Mouse (Mus musculus): ENCODE measurements around the gene Lrrc3c. TPM values are rescaled to one million over a fixed set of nuclear protein-coding genes. Genes with fewer than 3 reads are reported as not detected.

The Lrrc3c gene
- polyA plus RNA-seq, 1 experiment from 2014 or later: not detected

DNA sequence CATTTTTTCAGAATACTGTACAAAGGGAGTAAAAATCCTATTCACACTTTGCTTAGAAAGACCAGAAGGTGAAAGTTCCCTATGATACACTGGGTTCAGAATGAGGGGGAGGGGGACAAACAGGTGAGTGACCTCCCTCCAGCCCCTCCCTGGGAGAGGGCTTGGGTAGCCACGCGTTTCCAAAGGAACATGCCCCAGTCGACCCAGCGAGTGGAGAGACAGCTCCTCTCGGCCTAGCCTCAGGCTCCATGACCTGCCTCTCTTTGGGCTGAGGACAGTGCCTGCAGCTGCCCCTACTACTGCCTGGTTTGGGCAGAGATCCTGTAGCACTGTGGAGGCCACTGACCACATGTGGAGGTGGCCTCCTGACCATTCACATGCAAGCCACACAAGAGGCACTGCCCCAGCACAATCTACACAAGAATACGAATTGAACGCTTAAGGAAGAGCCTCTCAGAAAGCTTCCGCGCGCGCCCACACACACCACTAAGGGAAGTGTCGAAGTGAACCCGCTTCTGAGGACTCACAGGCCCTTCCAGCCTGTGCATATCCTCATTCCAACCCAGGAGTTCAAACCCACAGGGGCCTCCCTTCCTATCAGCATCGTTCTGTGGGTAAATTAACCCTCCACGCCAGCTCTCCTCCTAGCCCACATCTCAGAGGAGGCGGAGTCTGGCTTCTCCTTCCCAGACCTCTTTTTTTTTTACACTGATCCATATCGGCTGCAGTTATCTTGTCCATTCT lies 16.6 kb upstream of the Lrrc3c start:
- H3K4me3 ChIP-seq (ENCODE audit: inconsistent target): no peak overlapping the region
- H3K36me3 ChIP-seq (ENCODE audit: inconsistent target): peaks cover 15% of the 10 kb centered on the region; the same call in 1 of the 2 replicates
- WGBS (ENCODE audit: missing documents): 46% methylated on average over 16 of the region's 17 CpGs
- peaks cover 23% of the 10 kb centered on the region for H3K79me2 ChIP-seq (ENCODE audit: inconsistent target)
- H3K27ac ChIP-seq: no peak overlapping the region

DNA sequence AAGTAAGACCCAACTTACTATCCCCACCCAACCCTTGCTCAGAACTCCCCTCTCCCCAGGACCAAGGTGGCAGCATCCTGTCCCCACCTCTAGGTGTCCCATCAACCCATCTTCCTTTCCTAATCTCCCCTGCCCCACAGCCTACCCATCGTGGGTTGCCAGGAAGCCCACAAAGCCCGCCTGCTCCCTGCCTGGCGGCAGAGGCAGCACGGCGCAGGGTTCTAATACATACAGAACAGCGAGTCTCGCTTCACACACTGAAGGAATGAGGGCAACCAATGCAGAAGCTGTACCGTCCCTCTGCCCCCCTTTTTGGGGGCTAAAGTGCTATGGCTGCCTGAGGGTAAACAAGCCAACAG lies 16.1 kb upstream of the Lrrc3c start:
- H3K79me2 ChIP-seq (ENCODE audit: inconsistent target): peaks cover 27% of the 10 kb centered on the region
- no peak overlapping the region for H3K4me3 ChIP-seq (ENCODE audit: inconsistent target)
- H3K36me3 ChIP-seq (ENCODE audit: inconsistent target): peaks cover 15% of the 10 kb centered on the region; the same call in 1 of the 2 replicates
- no peak overlapping the region for H3K27ac ChIP-seq
- 69% methylated on average over 8 of the region's 8 CpGs for WGBS (ENCODE audit: missing documents)

- H3K4me3 ChIP-seq (ENCODE audit: inconsistent target): no peak overlapping the region
- no peak overlapping the region for H3K27ac ChIP-seq
- peaks cover 15% of the 10 kb centered on the region; the same call in 1 of the 2 replicates for H3K36me3 ChIP-seq (ENCODE audit: inconsistent target)
- WGBS (ENCODE audit: missing documents): 61% methylated on average over 11 of the region's 12 CpGs
- peaks cover 27% of the 10 kb centered on the region for H3K79me2 ChIP-seq (ENCODE audit: inconsistent target)
These were observed 15.4 kb upstream of the Lrrc3c start for GRCm38 (mm10) chr11:98582551-98583264.

GRCm38 (mm10) chr11:98583265-98583552 lies 14.9 kb upstream of the Lrrc3c start:
- Histone ChIP-seq H3K79me2 (ENCODE audit: inconsistent target) (peaks cover 27% of the 10 kb centered on the region), H3K4me3 (ENCODE audit: inconsistent target) (no peak overlapping the region), H3K27ac (no peak overlapping the region), H3K36me3 (ENCODE audit: inconsistent target) (peaks cover 15% of the 10 kb centered on the region; the same call in 1 of the 2 replicates)
- WGBS (ENCODE audit: missing documents): 93% methylated on average over 3 of the region's 3 CpGs

GRCm38 (mm10) chr11:98583571-98583970 lies 14.5 kb upstream of the Lrrc3c start:
- H3K36me3 ChIP-seq (ENCODE audit: inconsistent target): peaks cover 15% of the 10 kb centered on the region; the same call in 1 of the 2 replicates
- no peak overlapping the region for H3K27ac ChIP-seq
- 33% methylated on average over 2 of the region's 3 CpGs for WGBS (ENCODE audit: missing documents)
- peaks cover 27% of the 10 kb centered on the region for H3K79me2 ChIP-seq (ENCODE audit: inconsistent target)
- no peak overlapping the region for H3K4me3 ChIP-seq (ENCODE audit: inconsistent target)

- 31% methylated on average over 1 of the region's 1 CpGs for WGBS (ENCODE audit: missing documents)
- H3K27ac ChIP-seq: no peak overlapping the region
These were observed 13.9 kb upstream of the Lrrc3c start for GRCm38 (mm10) chr11:98584146-98584545.

GRCm38 (mm10) chr11:98584629-98585177 lies 13.4 kb upstream of the Lrrc3c start:
- WGBS (ENCODE audit: missing documents): 85% methylated on average over 6 of the region's 6 CpGs
- Histone ChIP-seq H3K79me2 (ENCODE audit: inconsistent target) (peaks cover 27% of the 10 kb centered on the region), H3K36me3 (ENCODE audit: inconsistent target) (peaks cover 15% of the 10 kb centered on the region; the same call in 1 of the 2 replicates), H3K27ac (no peak overlapping the region), H3K4me3 (ENCODE audit: inconsistent target) (no peak overlapping the region)

More at GRCm38 (mm10) chr11:98584146-98584545, 13.9 kb upstream of the Lrrc3c start:
- Histone ChIP-seq H3K4me3 (ENCODE audit: inconsistent target) (no peak overlapping the region), H3K79me2 (ENCODE audit: inconsistent target) (peaks cover 27% of the 10 kb centered on the region), H3K36me3 (ENCODE audit: inconsistent target) (peaks cover 15% of the 10 kb centered on the region; the same call in 1 of the 2 replicates)

DNA sequence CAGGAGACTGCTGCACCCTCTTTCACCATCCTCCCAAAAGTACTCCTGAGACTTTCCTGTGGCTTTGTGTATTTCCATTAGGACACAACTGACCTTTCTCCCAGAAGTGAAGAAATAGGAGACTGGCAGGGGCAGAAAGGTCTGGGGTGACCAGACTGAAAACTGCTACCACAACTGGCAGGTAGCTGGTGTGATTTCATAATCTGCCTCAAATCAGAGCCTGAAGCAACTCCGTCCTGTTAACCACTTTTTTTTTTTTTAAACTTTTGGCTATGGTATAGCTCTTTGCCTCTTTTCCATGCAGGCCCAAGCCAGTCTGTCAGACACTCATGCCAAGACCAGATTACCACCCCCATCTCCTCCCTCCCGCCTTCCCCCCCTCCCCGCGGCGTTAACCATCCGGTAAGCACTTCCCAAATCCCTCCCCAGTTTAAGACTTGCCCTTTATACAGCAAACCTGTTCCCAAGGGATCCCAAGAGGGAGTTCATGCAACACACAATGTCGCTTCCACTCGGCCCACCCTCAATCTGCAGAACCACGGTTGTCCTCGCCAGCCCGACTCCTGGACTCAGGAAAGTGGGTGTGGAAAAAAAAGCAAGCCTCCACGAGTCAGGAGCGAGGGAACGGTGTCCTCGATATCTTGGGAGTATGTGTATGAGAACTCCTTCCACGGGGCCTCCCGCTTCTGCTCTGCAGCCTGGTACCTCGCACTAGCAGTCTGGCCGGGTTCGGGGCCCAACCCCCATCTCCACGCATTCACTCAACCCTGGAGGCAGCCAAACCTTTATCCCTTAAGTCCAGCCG lies 11.8 kb upstream of the Lrrc3c start:
- Histone ChIP-seq H3K4me3 (ENCODE audit: inconsistent target) (peak overlapping the region; percentile 89), H3K36me3 (ENCODE audit: inconsistent target) (peaks cover 15% of the 10 kb centered on the region; the same call in 1 of the 2 replicates), H3K27ac (peak overlapping the region; percentile 21; the same call in 1 of the 2 replicates), H3K79me2 (ENCODE audit: inconsistent target) (peaks cover 27% of the 10 kb centered on the region)
- WGBS (ENCODE audit: missing documents): 2% methylated on average over 21 of the region's 22 CpGs

- H3K79me2 ChIP-seq (ENCODE audit: inconsistent target): peaks cover 27% of the 10 kb centered on the region
- peak within 1 kb of the TSS; percentile 35 for H3K27ac ChIP-seq
- under 1% methylated on average over 46 of the region's 49 CpGs for WGBS (ENCODE audit: missing documents)
- H3K36me3 ChIP-seq (ENCODE audit: inconsistent target): peaks cover 13% of the 10 kb centered on the region; the same call in 1 of the 2 replicates
- peak within 1 kb of the TSS; percentile 89 for H3K4me3 ChIP-seq (ENCODE audit: inconsistent target)
These were observed 11.1 kb upstream of the Lrrc3c start, which contains the start of gene Ormdl3 for GRCm38 (mm10) chr11:98586892-98587563. Gene Ormdl3 (minus strand): TSS chr11:98587368.

DNA sequence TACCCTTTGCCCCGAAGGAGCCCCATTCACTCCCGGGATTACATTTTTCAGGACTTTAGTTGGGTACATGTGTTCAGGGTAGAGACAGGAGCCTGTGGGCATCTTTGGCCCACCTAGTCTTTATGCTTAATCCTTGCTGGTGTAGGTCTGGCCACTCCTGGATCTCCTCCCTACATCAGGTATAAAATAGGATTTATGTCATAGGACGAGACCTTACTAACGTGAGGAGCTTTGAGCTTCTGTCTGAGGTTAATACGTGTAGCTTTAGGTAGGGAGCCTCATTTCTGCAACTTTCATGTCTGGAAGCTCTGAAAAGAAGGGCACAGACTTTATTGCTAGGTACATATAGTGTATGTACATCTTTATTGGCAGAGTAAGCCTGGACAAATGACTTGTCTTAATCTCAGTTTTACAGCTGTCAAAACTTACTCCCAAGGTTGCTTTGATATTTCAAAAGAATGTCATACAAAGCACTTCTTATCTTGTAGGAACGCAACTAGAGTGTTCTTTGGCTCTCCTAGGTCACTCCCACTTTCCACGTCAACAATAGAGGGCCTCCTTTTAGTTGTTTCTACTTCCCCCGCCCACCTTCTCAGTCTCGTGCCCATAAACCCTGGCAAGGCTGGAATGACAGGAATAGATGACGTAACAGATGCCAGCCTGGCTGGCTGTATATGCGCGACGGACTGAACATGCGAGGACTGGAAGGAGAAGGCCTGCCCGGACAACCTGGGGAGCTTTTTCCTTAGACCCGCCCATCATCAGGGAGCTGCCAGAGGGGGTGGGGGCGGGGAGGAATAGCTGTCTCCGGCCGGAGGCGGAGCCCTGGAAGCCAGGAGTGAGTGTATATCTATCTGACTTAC lies 10.2 kb upstream of the Lrrc3c start:
- H3K4me3 ChIP-seq (ENCODE audit: inconsistent target): peak overlapping the region; percentile 89
- WGBS (ENCODE audit: missing documents): 20% methylated on average over 20 of the region's 20 CpGs

GRCm38 (mm10) chr11:98588833-98589281 lies 9.2 kb upstream of the Lrrc3c start:
- WGBS (ENCODE audit: missing documents): 54% methylated on average over 6 of the region's 6 CpGs
- Histone ChIP-seq H3K4me3 (ENCODE audit: inconsistent target) (no peak overlapping the region), H3K79me2 (ENCODE audit: inconsistent target) (peaks cover 27% of the 10 kb centered on the region), H3K27ac (no peak overlapping the region), H3K36me3 (ENCODE audit: inconsistent target) (no peaks in the 10 kb centered on the region)

More for the DNA sequence above, 10.2 kb upstream of the Lrrc3c start:
- Histone ChIP-seq H3K79me2 (ENCODE audit: inconsistent target) (peaks cover 27% of the 10 kb centered on the region), H3K27ac (peak overlapping the region; percentile 35), H3K36me3 (ENCODE audit: inconsistent target) (peaks cover 6% of the 10 kb centered on the region; the same call in 1 of the 2 replicates)

- H3K79me2 ChIP-seq (ENCODE audit: inconsistent target): peaks cover 25% of the 10 kb centered on the region
- 94% methylated on average over 8 of the region's 8 CpGs for WGBS (ENCODE audit: missing documents)
- no peak overlapping the region for H3K27ac ChIP-seq
- H3K4me3 ChIP-seq (ENCODE audit: inconsistent target): no peak overlapping the region
- H3K36me3 ChIP-seq (ENCODE audit: inconsistent target): no peaks in the 10 kb centered on the region
These were observed 8.8 kb upstream of the Lrrc3c start for GRCm38 (mm10) chr11:98589306-98589705.

Measured in macrophage (primary cell).